ENCODE assay signal across 28 mouse cellular contexts in genomic region chr16:29195156-29195555, GRCm38 (mm10). TPM values are rescaled to one million over a fixed set of nuclear protein-coding genes. Genes with fewer than 3 reads are reported as not detected.
DNase-seq lines count a peak whose midpoint lies in the region; ATAC-seq and TF ChIP-seq lines count a peak whose summit lies in the region.
"Had no signal": no experiment of that assay in that cellular context is flagged by ENCODE, and none has a peak within 500 bp of the region (broad histone marks: within the 10 kb centered on the region; RNA-seq: fewer than 3 reads in every experiment).

No protein-coding gene starts in this region.

- H3K36me3 ChIP-seq in forebrain, embryonic 13.5 days (ENCODE audit: poor library complexity, severe bottlenecking), result no peaks in the 10 kb centered on the region
- H3K36me3 ChIP-seq in forebrain, embryonic 11.5 days (ENCODE audit: control insufficient read depth, insufficient read depth, low read length), result no peaks in the 10 kb centered on the region
- no peaks in the 10 kb centered on the region for H3K36me3 ChIP-seq in midbrain, postnatal 0 days (ENCODE audit: insufficient read depth, low read length)
- H3K36me3 ChIP-seq in midbrain, embryonic 13.5 days, result no peaks in the 10 kb centered on the region
- H3K36me3 ChIP-seq: embryonic facial prominence, embryonic 12.5 days; heart, embryonic 13.5 days; hindbrain, embryonic 13.5 days; intestine, embryonic 15.5 days; neural tube, embryonic 12.5 days had no signal

- WGBS in forebrain, embryonic 13.5 days, result 82% methylated on average over 1 of the region's 1 CpGs
- WGBS in forebrain, embryonic 11.5 days, result 86% methylated on average over 1 of the region's 1 CpGs
- WGBS in midbrain, postnatal 0 days, result 70% methylated on average over 1 of the region's 1 CpGs
- WGBS in midbrain, embryonic 13.5 days, result 88% methylated on average over 1 of the region's 1 CpGs

- H3K27me3 ChIP-seq in forebrain, embryonic 13.5 days, result no peaks in the 10 kb centered on the region
- no peaks in the 10 kb centered on the region for H3K27me3 ChIP-seq in forebrain, embryonic 11.5 days (ENCODE audit: control insufficient read depth, insufficient read depth, low read length)
- no peaks in the 10 kb centered on the region for H3K27me3 ChIP-seq in midbrain, postnatal 0 days (ENCODE audit: insufficient read depth, low read length)
- H3K27me3 ChIP-seq in midbrain, embryonic 13.5 days, result no peaks in the 10 kb centered on the region
- H3K27me3 ChIP-seq: embryonic facial prominence, embryonic 12.5 days; heart, embryonic 13.5 days; hindbrain, embryonic 13.5 days; intestine, embryonic 15.5 days; neural tube, embryonic 12.5 days had no signal

- H3K27ac ChIP-seq in forebrain, embryonic 13.5 days, result no peak overlapping the region
- no peak overlapping the region for H3K27ac ChIP-seq in forebrain, embryonic 11.5 days (ENCODE audit: low read depth, low read length)
- no peak overlapping the region for H3K27ac ChIP-seq in midbrain, postnatal 0 days (ENCODE audit: low read depth, low read length)
- no peak overlapping the region for H3K27ac ChIP-seq in midbrain, embryonic 13.5 days
- H3K27ac ChIP-seq: embryonic facial prominence, embryonic 12.5 days; heart, adult 2 months; heart, embryonic 13.5 days; hindbrain, embryonic 13.5 days; intestine, embryonic 15.5 days; macrophage; neural tube, embryonic 12.5 days had no signal

- peak; percentile 44; the same call in 1 of the 2 replicates for ATAC-seq in forebrain, embryonic 13.5 days
- no peak for ATAC-seq in forebrain, embryonic 11.5 days (replicated peaks; ENCODE audit: low FRiP score)
- 0 out of 2 replicates have a peak, but pooled peaks have one; percentile 5 for ATAC-seq in midbrain, postnatal 0 days (ENCODE audit: low FRiP score)
- ATAC-seq in midbrain, embryonic 13.5 days, result no peak
- ATAC-seq: activated CD4-positive, CD25-positive, alpha-beta regulatory T cell, adult 4 months; intestine, embryonic 15.5 days; lung, postnatal 0 days had no signal

- DNase-seq in forebrain, embryonic 11.5 days (ENCODE audit: low spot score), result no peak
- DNase-seq in heart, adult 11 months, result peak; percentile 50
- DNase-seq in heart, postnatal 14 days, result no peak
- peak; percentile 60 for DNase-seq in midbrain, postnatal 0 days (ENCODE audit: low spot score)
- DNase-seq in skeletal muscle tissue, adult 2 months (ENCODE audit: low read depth, low spot score), result peak; percentile 50
- no peak for DNase-seq in yolk sac, embryonic 10.5 days (ENCODE audit: low spot score)
- DNase-seq: cerebellum, adult 11 months; gastrocnemius, postnatal 25 days; heart, adult 2 months; kidney, adult 8-10 months; kidney, postnatal 10 days; retina, postnatal 1 day; right cerebral cortex, postnatal 25 days; thymus, postnatal 14 days had no signal

- no peaks in the 10 kb centered on the region for H3K4me1 ChIP-seq in forebrain, embryonic 13.5 days
- no peaks in the 10 kb centered on the region for H3K4me1 ChIP-seq in forebrain, embryonic 11.5 days (replicated peaks; ENCODE audit: control insufficient read depth, insufficient read depth, low read length)
- no peaks in the 10 kb centered on the region for H3K4me1 ChIP-seq in midbrain, postnatal 0 days (ENCODE audit: insufficient read depth, low read length)
- peaks cover 7% of the 10 kb centered on the region; the same call in 1 of the 2 replicates for H3K4me1 ChIP-seq in midbrain, embryonic 13.5 days (replicated peaks)
- H3K4me1 ChIP-seq: intestine, embryonic 15.5 days; neural tube, embryonic 12.5 days had no signal

- no peak overlapping the region for H3K9ac ChIP-seq in forebrain, embryonic 13.5 days
- H3K9ac ChIP-seq in forebrain, embryonic 11.5 days (ENCODE audit: low read length), result no peak overlapping the region
- no peak overlapping the region for H3K9ac ChIP-seq in midbrain, postnatal 0 days (replicated peaks; ENCODE audit: low read length, poor library complexity, severe bottlenecking)
- no peak overlapping the region for H3K9ac ChIP-seq in midbrain, embryonic 13.5 days (replicated peaks)
- H3K9ac ChIP-seq: embryonic facial prominence, embryonic 12.5 days; heart, embryonic 13.5 days; hindbrain, embryonic 13.5 days; intestine, embryonic 15.5 days; neural tube, embryonic 12.5 days had no signal

- intact Hi-C loops in heart, postnatal 14 days (cut with DNase I), result no loop called here

- no peak overlapping the region for H3K4me3 ChIP-seq in forebrain, embryonic 13.5 days
- no peak overlapping the region for H3K4me3 ChIP-seq in forebrain, embryonic 11.5 days (ENCODE audit: low read depth, low read length)
- no peak overlapping the region for H3K4me3 ChIP-seq in midbrain, postnatal 0 days (ENCODE audit: low read depth, low read length)
- H3K4me3 ChIP-seq in midbrain, embryonic 13.5 days (replicated peaks), result no peak overlapping the region
- H3K4me3 ChIP-seq: embryonic facial prominence, embryonic 12.5 days; erythroblast, embryonic 14.5 days; heart, adult 2 months; heart, embryonic 13.5 days; hindbrain, embryonic 13.5 days; intestine, embryonic 15.5 days; neural tube, embryonic 12.5 days had no signal

- H3K4me2 ChIP-seq in forebrain, embryonic 13.5 days, result no peak overlapping the region
- no peak overlapping the region for H3K4me2 ChIP-seq in forebrain, embryonic 11.5 days (ENCODE audit: low read depth, low read length, severe bottlenecking)
- H3K4me2 ChIP-seq in midbrain, postnatal 0 days (ENCODE audit: low read depth, low read length, poor library complexity, severe bottlenecking), result no peak overlapping the region
- H3K4me2 ChIP-seq in midbrain, embryonic 13.5 days (replicated peaks), result no peak overlapping the region
- H3K4me2 ChIP-seq: embryonic facial prominence, embryonic 12.5 days; heart, embryonic 13.5 days; hindbrain, embryonic 13.5 days; intestine, embryonic 15.5 days; neural tube, embryonic 12.5 days had no signal

- H3K9me3 ChIP-seq in forebrain, embryonic 13.5 days (replicated peaks), result no peaks in the 10 kb centered on the region
- no peaks in the 10 kb centered on the region for H3K9me3 ChIP-seq in forebrain, embryonic 11.5 days (ENCODE audit: control insufficient read depth, low read length)
- no peaks in the 10 kb centered on the region for H3K9me3 ChIP-seq in midbrain, postnatal 0 days (ENCODE audit: low read length)
- no peaks in the 10 kb centered on the region for H3K9me3 ChIP-seq in midbrain, embryonic 13.5 days
- H3K9me3 ChIP-seq: embryonic facial prominence, embryonic 12.5 days; heart, embryonic 13.5 days; hindbrain, embryonic 13.5 days; intestine, embryonic 15.5 days; neural tube, embryonic 12.5 days had no signal

- no peak for TF ChIP-seq CTCF in midbrain, postnatal 0 days (IDR thresholded peaks at IDR 0.05)

RNA-seq across cellular contexts. Expression of gene Hrasls, which starts 14.3 kb away (rescaled TPM):
- 1.8 and 2.1 TPM in 2 replicates for polyA plus RNA-seq in forebrain, embryonic 13.5 days (2015; fragmentation: Nextera tagmentation; extraction: Ambion mirVana)
- 1.8 TPM in 2 replicates for polyA plus RNA-seq in forebrain, embryonic 11.5 days (2014; fragmentation: Nextera tagmentation; extraction: Ambion mirVana)
- 10 to 100 TPM; 15.8 to 16.5 TPM for total RNA-seq in heart, postnatal 14 days (2021)
- 13.4 and 20.3 TPM in 2 replicates for total RNA-seq in midbrain, postnatal 0 days (2014; rRNA removed)
- polyA plus RNA-seq in midbrain, postnatal 0 days (2015; fragmentation: Nextera tagmentation; extraction: Ambion mirVana), result 6.7 and 7.0 TPM in 2 replicates
- 1.9 TPM in 2 replicates for polyA plus RNA-seq in midbrain, embryonic 13.5 days (2015; fragmentation: Nextera tagmentation; extraction: Ambion mirVana)
- polyA plus RNA-seq: activated CD4-positive, CD25-positive, alpha-beta regulatory T cell, adult 4 months; erythroblast, embryonic 14.5 days; liver, adult 2 months; liver, embryonic 16.5 days; macrophage; spleen, adult 2 months had no signal

Comparison
In these comparisons a context has a peak if more than half of its experiments do, and no peak if none do; other contexts are left out.
1. ATAC-seq: peak in forebrain, embryonic 13.5 days (single experiment) and midbrain, postnatal 0 days (single experiment); none in forebrain, embryonic 11.5 days (single experiment) and midbrain, embryonic 13.5 days (single experiment).
2. DNase-seq: peak in heart, adult 11 months (single experiment), midbrain, postnatal 0 days (single experiment) and skeletal muscle tissue, adult 2 months (single experiment); none in forebrain, embryonic 11.5 days (single experiment), heart, postnatal 14 days (0 of 2) and yolk sac, embryonic 10.5 days (single experiment).